In genomic region chr9:96891341-96892330, GRCm38 (mm10) we compare ENCODE assay signal across 10 mouse cellular contexts. TPM values are rescaled to one million over a fixed set of nuclear protein-coding genes. Genes with fewer than 3 reads are reported as not detected.
DNase-seq lines count a peak whose midpoint lies in the region; ATAC-seq and TF ChIP-seq lines count a peak whose summit lies in the region.
"Had no signal": no experiment of that assay in that cellular context is flagged by ENCODE, and none has a peak within 500 bp of the region (broad histone marks: within the 10 kb centered on the region; RNA-seq: fewer than 3 reads in every experiment).

No protein-coding gene starts in this region.

- no peak for TF ChIP-seq CTCF in liver, adult 2 months (IDR thresholded peaks at IDR 0.05; ENCODE audit: low read depth, low read length)

- peaks cover 5% of the 10 kb centered on the region; the same call in 1 of the 2 replicates for H3K79me2 ChIP-seq in liver, adult 2 months (ENCODE audit: control insufficient read depth, insufficient read depth, low read length)

- H3K36me3 ChIP-seq in liver, adult 2 months (ENCODE audit: control insufficient read depth, insufficient read depth, low read length), result no peaks in the 10 kb centered on the region
- H3K36me3 ChIP-seq in midbrain, embryonic 14.5 days (ENCODE audit: control insufficient read depth, insufficient read depth, low read length), result no peaks in the 10 kb centered on the region
- no peaks in the 10 kb centered on the region for H3K36me3 ChIP-seq in heart, embryonic 11.5 days (ENCODE audit: control insufficient read depth, insufficient read depth, low read length)

- no peak overlapping the region for H3K27ac ChIP-seq in liver, adult 2 months (replicated peaks; ENCODE audit: insufficient read depth, low read depth, low read length)
- peak overlapping the region; percentile 81 for H3K27ac ChIP-seq in midbrain, embryonic 14.5 days (replicated peaks; ENCODE audit: low read depth, low read length)
- H3K27ac ChIP-seq in heart, embryonic 11.5 days (ENCODE audit: low read depth, low read length), result no peak overlapping the region
- H3K27ac ChIP-seq: liver, embryonic 14.5 days had no signal

- no peaks in the 10 kb centered on the region for H3K9me3 ChIP-seq in midbrain, embryonic 14.5 days (ENCODE audit: control insufficient read depth, low read length)
- H3K9me3 ChIP-seq in heart, embryonic 11.5 days (replicated peaks; ENCODE audit: control insufficient read depth, low read length), result no peaks in the 10 kb centered on the region

- H3K4me2 ChIP-seq in midbrain, embryonic 14.5 days (ENCODE audit: low read length), result peak overlapping the region; percentile 37
- H3K4me2 ChIP-seq in heart, embryonic 11.5 days, result no peak overlapping the region

- no peaks in the 10 kb centered on the region for H3K27me3 ChIP-seq in liver, adult 2 months (ENCODE audit: control insufficient read depth, insufficient read depth, low read length)
- H3K27me3 ChIP-seq in midbrain, embryonic 14.5 days (ENCODE audit: control insufficient read depth, insufficient read depth, low read length), result no peaks in the 10 kb centered on the region
- H3K27me3 ChIP-seq in heart, embryonic 11.5 days (ENCODE audit: control insufficient read depth, insufficient read depth, low read length), result peaks cover 9% of the 10 kb centered on the region

- DNase-seq in liver, adult 2 months (ENCODE audit: extremely low read depth, low read depth, low spot score), result peak; percentile 68
- no peak for DNase-seq in liver
- peak; percentile 12 to 31 for DNase-seq in cerebellum, postnatal 25 days
- no peak for DNase-seq in midbrain, embryonic 14.5 days
- DNase-seq in layer of hippocampus, adult 9-10 months (ENCODE audit: low spot score), result no peak

- 38% methylated on average over 12 of the region's 12 CpGs for WGBS in liver, adult 2 months
- 63% methylated on average over 12 of the region's 12 CpGs for WGBS in midbrain, embryonic 14.5 days
- 70% methylated on average over 12 of the region's 12 CpGs for WGBS in heart, embryonic 11.5 days (ENCODE audit: insufficient replicate concordance)

- TF ChIP-seq POLR2A in liver, adult 2 months (IDR thresholded peaks at IDR 0.05; ENCODE audit: extremely low read depth, insufficient read depth, low read length), result no peak

- H3K9ac ChIP-seq in liver, adult 2 months (ENCODE audit: low read depth, low read length), result no peak overlapping the region
- 0 out of 2 replicates have a peak overlapping the region, but pooled peaks have one; percentile 1 for H3K9ac ChIP-seq in midbrain, embryonic 14.5 days (replicated peaks; ENCODE audit: low read length)
- H3K9ac ChIP-seq in heart, embryonic 11.5 days (ENCODE audit: low read depth, low read length), result no peak overlapping the region
- H3K9ac ChIP-seq: liver, embryonic 14.5 days had no signal

- H3K4me3 ChIP-seq in liver, adult 2 months (ENCODE audit: insufficient read depth, low read depth, low read length), result no peak overlapping the region
- H3K4me3 ChIP-seq in midbrain, embryonic 14.5 days (replicated peaks; ENCODE audit: low read depth, low read length), result no peak overlapping the region
- no peak overlapping the region for H3K4me3 ChIP-seq in heart, embryonic 11.5 days (ENCODE audit: low read depth, low read length)
- H3K4me3 ChIP-seq: erythroblast, embryonic 14.5 days had no signal

- ATAC-seq in granulocyte monocyte progenitor cell, adult 5-6 weeks (replicated peaks; ENCODE audit: poor library complexity, severe bottlenecking), result peak; percentile 23
- no peak for ATAC-seq in midbrain, embryonic 14.5 days (ENCODE audit: low FRiP score, low TSS enrichment)
- ATAC-seq in heart, embryonic 11.5 days (replicated peaks; ENCODE audit: insufficient number of reproducible peaks, low FRiP score, low TSS enrichment), result no peak
- no peak for ATAC-seq in inflammation-experienced regulatory T-cells, adult 6 months

- H3K4me1 ChIP-seq in liver, adult 2 months (ENCODE audit: control insufficient read depth, insufficient read depth, low read length), result peaks cover 13% of the 10 kb centered on the region; the same call in 1 of the 2 replicates
- peaks cover 49% of the 10 kb centered on the region for H3K4me1 ChIP-seq in midbrain, embryonic 14.5 days (ENCODE audit: control insufficient read depth, insufficient read depth, low read length)
- H3K4me1 ChIP-seq in heart, embryonic 11.5 days (ENCODE audit: control insufficient read depth, insufficient read depth, low read length), result peaks cover 15% of the 10 kb centered on the region

RNA-seq across cellular contexts. Expression of gene Pxylp1, which starts 0.8 kb away (rescaled TPM):
- 6.0 and 7.2 TPM in 2 replicates for total RNA-seq in liver, adult 2 months (2014; rRNA removed)
- polyA plus RNA-seq in liver, adult 2 months (2012; rRNA removed), result 4.5 and 5.5 TPM in 2 replicates
- total RNA-seq in granulocyte monocyte progenitor cell, adult 5-6 weeks (2014; fragmentation: Nextera tagmentation), result 78.2 and 85.4 TPM in 2 replicates
- total RNA-seq in granulocyte monocyte progenitor cell, adult 5-6 weeks (2017), result 60.4 and 80.7 TPM in 2 replicates
- polyA plus RNA-seq in midbrain, embryonic 14.5 days (2014; fragmentation: Nextera tagmentation; extraction: Ambion mirVana), result 52.7 and 66.1 TPM in 2 replicates
- polyA plus RNA-seq in heart, embryonic 11.5 days (2014; fragmentation: Nextera tagmentation; extraction: Ambion mirVana), result 31.3 and 33.7 TPM in 2 replicates
- polyA plus RNA-seq in inflammation-experienced regulatory T-cells, adult 6 months (2017; shearing (Covaris generic)), result 10 to 100 TPM in 2 of 3 experiments, 1 to 10 TPM in 1; 7.9 to 15.6 (median 15.2) TPM

Comparison
In these comparisons a context has a peak if more than half of its experiments do, and no peak if none do; other contexts are left out.
1. DNase-seq: peak in liver, adult 2 months (single experiment) and cerebellum, postnatal 25 days (2 of 2); none in liver (single experiment), midbrain, embryonic 14.5 days (single experiment) and layer of hippocampus, adult 9-10 months (single experiment).